Mouse (Mus musculus): ENCODE measurements at regions not wholly inside any gene's neighbourhood (a gene's known extent, or its start where the extent isn't known, plus 50 kb on each side); places are given as distances from the start of the nearest gene placed in this dataset.

GRCm38 (mm10) chr13:101935843-101936242, 167.8 kb upstream of the Pik3r1 start:
- DNase-seq (ENCODE audit: low read depth, low spot score) = no peak

DNA sequence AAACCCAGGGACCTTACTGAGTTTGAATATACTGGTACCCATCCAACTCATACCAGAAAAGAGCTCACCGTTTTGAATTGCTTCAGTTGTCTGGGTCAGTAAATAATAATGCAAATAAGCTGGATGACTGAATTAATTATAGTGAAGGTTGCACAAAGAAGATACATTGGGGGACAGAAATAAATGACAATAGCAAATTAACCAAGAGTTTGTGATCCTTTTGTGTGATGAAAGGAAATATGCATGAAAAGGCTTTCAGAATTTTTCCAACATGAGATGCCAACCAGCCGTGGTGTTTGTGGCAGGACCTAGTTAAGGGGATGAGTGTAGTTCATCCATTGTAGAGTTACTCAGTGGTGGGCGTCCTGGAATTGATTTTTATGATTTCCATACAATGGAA, 186.5 kb upstream of the Pik3r1 start:
- no peak for DNase-seq (ENCODE audit: low read depth, low spot score)

GRCm38 (mm10) chr13:101955806-101956418, 187.9 kb upstream of the Pik3r1 start:
- no peak for DNase-seq (ENCODE audit: low read depth, low spot score)

- no peak for DNase-seq (ENCODE audit: low read depth, low spot score)
Measured at GRCm38 (mm10) chr13:101957782-101958181, 189.8 kb upstream of the Pik3r1 start.

DNA sequence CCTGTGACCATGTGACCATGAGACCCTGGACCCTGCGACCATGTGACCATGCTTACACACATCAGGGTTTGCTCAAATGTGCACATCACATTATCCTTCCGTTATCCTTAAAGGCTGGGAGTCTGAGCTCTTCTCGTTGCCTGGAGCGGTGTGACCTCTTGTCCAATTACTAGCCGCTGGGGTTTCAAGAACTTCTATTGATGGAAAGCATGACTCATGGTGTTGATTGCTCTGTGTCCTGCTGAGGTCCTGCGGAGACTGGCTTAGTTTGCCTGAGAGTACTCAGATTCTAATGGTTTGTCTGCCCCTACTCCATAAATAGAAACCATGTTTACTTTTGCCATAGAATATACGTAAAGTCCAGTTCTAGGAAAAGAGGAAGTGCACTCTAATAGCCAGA, 197.5 kb upstream of the Pik3r1 start:
- DNase-seq (ENCODE audit: low read depth, low spot score) = no peak

- DNase-seq (ENCODE audit: low read depth, low spot score) = peak; percentile 67
Measured at GRCm38 (mm10) chr13:101966799-101967397, 198.9 kb upstream of the Pik3r1 start.

DNA sequence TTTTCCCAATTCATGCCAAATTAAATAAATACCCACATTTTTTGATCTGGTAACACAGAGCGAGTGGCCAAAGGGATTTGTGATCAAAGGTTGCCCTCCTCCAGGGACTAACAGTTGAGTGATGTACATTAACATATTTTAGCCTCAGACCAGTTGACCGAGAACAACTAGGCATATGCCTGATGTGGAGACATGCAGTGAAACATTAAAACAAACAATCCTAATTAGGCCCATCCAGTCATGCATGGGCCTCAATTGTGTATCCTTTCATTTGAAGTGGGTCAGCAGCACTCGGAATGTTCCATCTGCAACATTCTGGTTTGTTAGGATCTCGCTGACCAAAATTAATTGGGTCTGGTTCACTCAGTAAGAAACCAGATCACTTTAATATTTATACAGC, 199.4 kb upstream of the Pik3r1 start:
- DNase-seq (ENCODE audit: low read depth, low spot score) = no peak

DNA sequence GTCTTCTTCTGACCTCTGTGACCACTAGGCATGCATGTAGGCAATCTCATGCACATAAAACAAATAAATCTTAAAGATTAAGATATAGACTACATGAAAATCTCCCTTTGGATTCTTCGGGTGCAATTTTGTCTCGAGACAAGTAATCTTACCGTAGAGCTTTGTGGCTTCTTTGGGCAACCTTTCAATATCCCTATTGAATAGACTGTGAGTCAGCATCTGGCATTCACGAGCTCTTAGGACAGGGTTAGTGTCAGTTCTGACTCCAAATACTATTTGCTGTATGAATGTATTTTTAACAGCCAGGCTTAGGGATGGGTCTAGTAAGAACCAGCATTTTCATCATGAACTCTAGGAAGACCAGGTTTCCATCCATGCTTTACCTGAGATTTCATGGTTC, 208.7 kb upstream of the Pik3r1 start:
- DNase-seq (ENCODE audit: low read depth, low spot score) = peak; percentile 30

DNA sequence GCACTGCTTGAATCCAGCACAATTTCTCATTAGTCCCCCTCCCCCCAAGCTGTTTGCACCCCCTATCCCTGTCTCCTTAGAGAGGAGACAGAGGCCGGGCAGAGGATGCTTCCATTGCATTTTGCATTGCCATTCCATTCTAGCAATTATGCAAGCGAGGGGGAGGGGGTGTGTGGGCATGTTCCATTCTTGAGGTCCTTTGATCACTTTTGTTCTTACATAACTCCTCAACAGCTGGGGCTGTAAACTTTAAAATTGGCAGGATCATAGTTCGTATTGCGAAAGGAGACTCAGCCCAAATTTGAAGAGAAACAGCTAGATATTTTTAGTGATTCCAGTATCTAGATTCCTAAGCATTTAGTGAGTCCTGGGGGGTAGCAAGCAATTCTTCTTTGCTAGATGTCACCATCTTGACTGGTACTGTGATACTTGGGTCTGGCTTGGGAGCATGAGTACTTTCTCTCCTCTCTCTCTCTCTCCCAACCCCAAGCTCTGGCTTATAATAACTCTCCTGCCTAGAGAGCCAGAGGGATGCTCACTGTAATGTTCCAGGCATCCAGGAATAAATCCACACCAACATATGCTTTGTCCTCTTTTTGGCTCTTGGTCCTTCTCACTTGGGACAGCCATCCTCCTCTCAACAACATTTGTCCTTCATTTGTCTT, 212.3 kb upstream of the Pik3r1 start:
- peak; percentile 75 for DNase-seq (ENCODE audit: low read depth, low spot score)

DNA sequence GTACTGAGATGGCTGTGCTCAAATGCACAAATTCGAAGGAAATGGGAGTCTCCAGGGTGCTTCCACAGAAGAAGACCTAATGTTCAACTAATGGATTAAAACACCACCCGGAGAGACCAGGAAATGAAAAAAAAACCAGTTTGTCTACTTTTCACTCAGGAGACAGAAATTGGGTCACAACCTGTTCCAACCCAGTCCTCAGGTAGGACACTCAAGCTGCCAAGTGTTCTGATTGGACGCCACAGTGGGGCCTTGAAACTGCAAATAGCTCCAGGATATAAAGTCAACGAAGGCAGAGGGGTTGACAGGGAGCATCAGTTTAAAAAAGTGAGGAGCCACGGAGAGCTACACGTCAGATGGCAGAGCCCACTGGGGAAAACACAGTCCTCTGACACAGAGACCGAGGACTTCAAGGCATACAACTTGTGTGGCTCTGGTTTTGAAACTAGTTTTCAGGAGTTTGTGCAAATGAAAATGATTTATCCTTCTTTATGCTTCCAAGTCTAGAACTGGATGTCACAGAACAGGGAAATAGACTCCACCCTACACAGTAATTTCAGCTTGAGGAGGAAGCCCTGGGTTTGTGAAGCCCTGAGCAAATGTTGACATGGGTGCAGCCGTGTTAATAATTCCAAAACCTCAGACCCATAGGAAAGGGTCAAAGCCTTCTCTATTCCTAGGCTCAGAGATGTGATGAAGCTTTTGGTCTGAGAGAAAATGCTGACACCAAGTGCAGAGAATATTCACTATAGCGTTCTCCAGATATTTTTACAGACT, 220.8 kb upstream of the Pik3r1 start:
- no peak for DNase-seq (ENCODE audit: low read depth, low spot score)

GRCm38 (mm10) chr13:101991729-101992128, 223.7 kb upstream of the Pik3r1 start:
- no peak for DNase-seq (ENCODE audit: low read depth, low spot score)

DNA sequence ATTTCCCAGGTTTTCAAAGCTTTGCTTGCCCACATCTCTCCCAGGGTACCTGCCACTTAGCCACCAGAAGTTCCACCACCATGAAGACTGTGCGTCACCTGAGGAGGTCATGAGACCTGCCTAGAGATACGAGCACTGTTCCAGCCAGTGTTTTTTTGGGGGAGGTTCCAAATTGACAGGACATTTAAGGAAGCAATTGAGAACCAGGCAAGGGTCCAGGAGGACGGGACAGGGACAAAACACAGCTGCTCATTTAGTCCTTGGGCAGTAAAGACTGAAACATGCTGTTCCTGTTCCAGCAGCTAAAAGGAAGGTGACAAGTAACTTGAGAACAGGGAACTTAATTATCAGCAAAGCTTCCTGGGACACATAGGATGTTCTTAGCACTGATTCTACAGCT, 226.8 kb upstream of the Pik3r1 start:
- peak; percentile 64 for DNase-seq (ENCODE audit: low read depth, low spot score)

DNA sequence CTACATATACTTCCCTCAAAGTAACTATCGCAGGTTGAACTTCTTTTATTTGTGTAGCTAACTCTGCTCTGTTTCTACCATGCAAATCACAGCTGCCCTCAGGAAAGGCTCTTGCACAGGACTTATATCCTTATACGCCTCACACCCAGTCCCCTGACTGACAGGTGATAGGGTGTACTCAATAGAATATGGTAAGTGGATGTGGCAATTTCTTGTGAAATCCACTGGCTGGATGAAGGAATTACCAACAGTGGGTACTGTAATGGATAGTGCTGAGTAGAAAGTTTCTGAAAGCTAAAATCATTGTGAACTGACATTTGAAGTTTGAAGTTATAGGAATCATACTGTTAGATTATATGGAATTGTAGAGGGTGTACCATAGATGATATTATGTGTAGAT, 227.5 kb upstream of the Pik3r1 start:
- no peak for DNase-seq (ENCODE audit: low read depth, low spot score)

GRCm38 (mm10) chr13:101996144-101996543, 228.1 kb upstream of the Pik3r1 start:
- DNase-seq (ENCODE audit: low read depth, low spot score) = no peak

- no peak for DNase-seq (ENCODE audit: low read depth, low spot score)
Measured at GRCm38 (mm10) chr13:101997415-101997814, 229.4 kb upstream of the Pik3r1 start.

- no peak for DNase-seq (ENCODE audit: low read depth, low spot score)
Measured at GRCm38 (mm10) chr13:102006565-102006964, 238.5 kb upstream of the Pik3r1 start.

- DNase-seq (ENCODE audit: low read depth, low spot score) = peak; percentile 30
Measured at GRCm38 (mm10) chr13:102011965-102012364, 243.9 kb upstream of the Pik3r1 start.

DNA sequence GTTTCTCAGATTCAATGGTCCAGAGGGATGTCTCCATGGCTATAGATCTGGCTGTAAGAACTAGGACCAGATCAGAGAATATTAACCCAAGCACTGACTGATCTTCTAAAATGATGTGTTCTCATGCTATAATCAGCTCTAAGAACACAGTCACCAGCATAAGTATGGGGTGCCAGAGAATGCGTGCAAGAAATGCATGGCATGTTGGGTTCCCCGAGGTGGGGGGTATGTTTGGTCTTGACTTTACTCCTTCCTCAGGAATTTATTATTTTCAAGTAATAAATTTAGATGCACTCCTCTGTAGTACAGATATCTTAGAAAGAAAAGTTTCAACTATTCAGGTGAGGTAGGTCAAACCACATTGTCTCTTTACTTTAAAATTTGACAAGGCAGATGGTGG, 246.5 kb upstream of the Pik3r1 start:
- no peak for DNase-seq (ENCODE audit: low read depth, low spot score)

- DNase-seq (ENCODE audit: low read depth, low spot score) = peak; percentile 38
Measured at GRCm38 (mm10) chr13:102014958-102015357, 246.9 kb upstream of the Pik3r1 start.

DNA sequence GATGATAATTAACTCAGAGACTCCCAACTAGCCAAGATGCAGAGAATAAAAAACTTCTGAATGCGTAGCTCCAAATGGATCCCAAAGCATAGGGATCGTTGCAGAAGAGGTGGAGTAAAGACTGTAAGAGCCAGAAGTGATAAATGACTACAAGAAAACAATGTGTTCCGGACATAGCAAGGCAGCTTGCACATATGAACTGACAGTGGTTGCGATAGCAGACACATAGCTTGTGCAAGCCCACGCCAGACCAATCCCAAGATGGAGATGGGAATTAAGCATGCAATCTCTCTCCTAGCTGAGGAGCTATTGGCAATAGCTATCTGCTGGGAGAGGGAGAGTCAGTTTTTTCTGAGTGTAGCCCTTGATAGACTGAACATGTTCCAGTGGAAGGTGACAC, 248.5 kb upstream of the Pik3r1 start:
- DNase-seq (ENCODE audit: low read depth, low spot score) = no peak

GRCm38 (mm10) chr13:102022273-102022672, 254.3 kb upstream of the Pik3r1 start:
- no peak for DNase-seq (ENCODE audit: low read depth, low spot score)

DNA sequence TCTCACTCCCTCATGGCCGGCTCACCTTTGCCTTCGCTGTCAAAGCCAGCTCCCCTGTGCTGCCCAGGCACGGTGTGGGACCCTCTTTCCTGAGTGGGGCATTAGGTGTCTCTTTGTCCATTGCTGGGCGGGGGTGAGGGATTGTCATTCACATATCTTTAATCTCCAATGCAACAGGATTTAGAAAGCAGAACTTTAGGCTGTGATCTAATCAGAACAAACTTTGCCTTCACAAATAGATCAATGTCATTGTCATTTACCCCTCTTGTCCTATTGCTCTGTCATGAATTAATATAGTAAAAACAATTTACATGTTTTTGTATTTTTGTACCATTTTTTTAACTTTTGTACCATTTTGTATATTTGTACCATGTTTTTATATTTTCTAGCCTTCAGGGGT, 254.7 kb upstream of the Pik3r1 start:
- DNase-seq (ENCODE audit: low read depth, low spot score) = no peak
